Mouse (Mus musculus): ENCODE data around the gene Limd1. TPM values are rescaled to one million over a fixed set of nuclear protein-coding genes. Genes with fewer than 3 reads are reported as not detected.

The Limd1 gene
- polyA plus RNA-seq, 1 experiment from 2014 or later: 14.1 TPM

- H3K27me3 ChIP-seq (ENCODE audit: control insufficient read depth, insufficient read depth, low read length): no peaks in the 10 kb centered on the region
- H3K4me1 ChIP-seq (replicated peaks; ENCODE audit: control insufficient read depth, insufficient read depth, low read length): peaks cover 3% of the 10 kb centered on the region; the same call in 1 of the 2 replicates
- H3K4me3 ChIP-seq (replicated peaks; ENCODE audit: low read length): no peak overlapping the region
- peaks cover 24% of the 10 kb centered on the region for H3K36me3 ChIP-seq (replicated peaks; ENCODE audit: control insufficient read depth, insufficient read depth)
- H3K4me2 ChIP-seq (replicated peaks): no peak overlapping the region
- H3K27ac ChIP-seq: no peak overlapping the region
- WGBS: 91% methylated on average over 3 of the region's 3 CpGs
- DNase-seq (ENCODE audit: low spot score) (no peak), ATAC-seq (ENCODE audit: low FRiP score) (no peak)
- H3K9ac ChIP-seq: no peak overlapping the region
- H3K9me3 ChIP-seq (ENCODE audit: control insufficient read depth, low read length): no peaks in the 10 kb centered on the region
These were observed 42.2 kb downstream of the Limd1 start for GRCm38 (mm10) chr9:123520735-123521134.

DNA sequence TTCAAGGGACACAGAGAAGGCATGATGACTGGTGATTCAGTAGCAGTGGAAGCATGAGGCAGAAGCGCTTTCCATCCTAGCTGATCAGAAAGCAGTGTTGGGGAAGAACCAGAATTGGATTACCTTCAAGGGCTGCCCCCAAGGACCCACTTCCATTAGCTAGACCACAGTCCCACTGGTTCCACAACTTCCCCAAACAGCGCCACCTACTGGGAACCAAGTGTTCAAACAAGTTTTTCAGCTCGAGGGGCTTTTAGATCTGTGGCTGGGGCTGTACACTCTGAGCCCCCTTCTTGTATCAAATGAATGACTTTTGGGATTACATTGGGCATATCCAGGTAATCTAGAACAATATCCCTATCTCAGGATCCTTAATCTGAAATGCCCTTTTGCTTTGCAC lies 45.2 kb downstream of the Limd1 start:
- H3K4me2 ChIP-seq (replicated peaks): no peak overlapping the region
- no peaks in the 10 kb centered on the region for H3K27me3 ChIP-seq (ENCODE audit: control insufficient read depth, insufficient read depth, low read length)
- no peak overlapping the region for H3K27ac ChIP-seq
- DNase-seq (ENCODE audit: low spot score) (no peak), ATAC-seq (ENCODE audit: low FRiP score) (no peak)
- H3K9me3 ChIP-seq (ENCODE audit: control insufficient read depth, low read length): no peaks in the 10 kb centered on the region
- WGBS: 41% methylated on average over 3 of the region's 3 CpGs
- H3K4me1 ChIP-seq (replicated peaks; ENCODE audit: control insufficient read depth, insufficient read depth, low read length): peaks cover 11% of the 10 kb centered on the region
- no peak overlapping the region for H3K4me3 ChIP-seq (replicated peaks; ENCODE audit: low read length)
- H3K9ac ChIP-seq: no peak overlapping the region
- peaks cover 17% of the 10 kb centered on the region for H3K36me3 ChIP-seq (replicated peaks; ENCODE audit: control insufficient read depth, insufficient read depth)

- no peak overlapping the region for H3K9ac ChIP-seq
- H3K27ac ChIP-seq: no peak overlapping the region
- H3K27me3 ChIP-seq (ENCODE audit: control insufficient read depth, insufficient read depth, low read length): no peaks in the 10 kb centered on the region
- ATAC-seq (ENCODE audit: low FRiP score) (no peak), DNase-seq (ENCODE audit: low spot score) (peak; percentile 82)
- H3K9me3 ChIP-seq (ENCODE audit: control insufficient read depth, low read length): no peaks in the 10 kb centered on the region
- H3K4me3 ChIP-seq (replicated peaks; ENCODE audit: low read length): no peak overlapping the region
- H3K36me3 ChIP-seq (replicated peaks; ENCODE audit: control insufficient read depth, insufficient read depth): peaks cover 3% of the 10 kb centered on the region; the same call in 1 of the 2 replicates
- WGBS: 0% methylated on average over 1 of the region's 1 CpGs
- peaks cover 13% of the 10 kb centered on the region for H3K4me1 ChIP-seq (replicated peaks; ENCODE audit: control insufficient read depth, insufficient read depth, low read length)
- no peak overlapping the region for H3K4me2 ChIP-seq (replicated peaks)
These were observed 46.6 kb downstream of the Limd1 start for GRCm38 (mm10) chr9:123525095-123525494.

GRCm38 (mm10) chr9:123526502-123526901 lies 48.0 kb downstream of the Limd1 start:
- H3K4me3 ChIP-seq (replicated peaks; ENCODE audit: low read length): no peak overlapping the region
- WGBS: 75% methylated on average over 5 of the region's 5 CpGs
- no peaks in the 10 kb centered on the region for H3K9me3 ChIP-seq (ENCODE audit: control insufficient read depth, low read length)
- H3K27me3 ChIP-seq (ENCODE audit: control insufficient read depth, insufficient read depth, low read length): no peaks in the 10 kb centered on the region
- no peak overlapping the region for H3K27ac ChIP-seq
- DNase-seq (ENCODE audit: low spot score) (no peak), ATAC-seq (ENCODE audit: low FRiP score) (no peak)
- no peaks in the 10 kb centered on the region for H3K36me3 ChIP-seq (replicated peaks; ENCODE audit: control insufficient read depth, insufficient read depth)
- H3K4me2 ChIP-seq (replicated peaks): no peak overlapping the region
- H3K9ac ChIP-seq: no peak overlapping the region
- H3K4me1 ChIP-seq (replicated peaks; ENCODE audit: control insufficient read depth, insufficient read depth, low read length): peaks cover 25% of the 10 kb centered on the region

DNA sequence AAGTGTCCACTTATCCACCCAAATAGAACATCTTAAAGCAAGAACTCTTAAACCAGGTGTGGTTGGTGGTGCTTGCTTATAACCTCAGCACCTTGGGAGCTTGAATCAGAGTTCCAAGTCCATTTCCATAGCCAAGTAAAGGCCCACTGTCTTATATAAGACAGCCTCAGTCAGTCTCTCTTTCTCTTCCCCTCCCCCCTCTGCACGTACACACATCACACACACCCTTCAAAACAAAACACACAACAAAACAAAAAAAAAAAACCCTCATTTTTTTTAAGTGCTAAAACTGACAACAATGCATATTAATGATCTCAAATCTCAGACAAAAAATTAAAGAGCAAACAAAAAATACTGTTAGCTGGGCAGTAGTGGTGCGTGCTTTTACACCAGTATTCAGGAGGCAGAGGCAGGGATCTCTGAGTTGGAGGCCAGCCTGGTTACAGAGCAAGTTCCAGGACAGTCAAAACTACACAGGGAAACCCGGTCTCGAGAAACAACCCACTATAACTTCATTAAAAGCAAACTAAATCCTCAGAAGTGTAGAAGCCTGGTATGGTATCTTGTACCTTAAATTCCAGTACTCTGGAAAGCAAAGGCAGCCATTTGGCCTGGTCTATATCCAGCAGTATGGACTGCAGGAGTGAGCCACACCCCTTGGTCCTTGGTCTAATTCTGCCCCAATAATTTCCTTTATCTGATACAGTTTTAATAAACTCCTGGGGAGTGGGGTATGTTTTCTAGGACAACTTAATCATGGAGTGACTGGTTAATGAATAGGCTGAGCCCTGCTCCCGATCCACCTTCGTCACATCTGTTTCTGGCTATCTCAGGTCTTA lies 49.8 kb downstream of the Limd1 start:
- peak overlapping the region; percentile 91 for H3K27ac ChIP-seq
- H3K4me2 ChIP-seq (replicated peaks): peak overlapping the region; percentile 69
- DNase-seq (ENCODE audit: low spot score): peak; percentile 30
- H3K4me1 ChIP-seq (replicated peaks; ENCODE audit: control insufficient read depth, insufficient read depth, low read length): peaks cover 31% of the 10 kb centered on the region
- WGBS: 24% methylated on average over 6 of the region's 6 CpGs
- H3K9me3 ChIP-seq (ENCODE audit: control insufficient read depth, low read length): no peaks in the 10 kb centered on the region
- H3K4me3 ChIP-seq (replicated peaks; ENCODE audit: low read length): peak overlapping the region; percentile 87
- H3K27me3 ChIP-seq (ENCODE audit: control insufficient read depth, insufficient read depth, low read length): no peaks in the 10 kb centered on the region
- peak overlapping the region; percentile 66 for H3K9ac ChIP-seq
- no peak for ATAC-seq (ENCODE audit: low FRiP score)
- H3K36me3 ChIP-seq (replicated peaks; ENCODE audit: control insufficient read depth, insufficient read depth): no peaks in the 10 kb centered on the region

GRCm38 (mm10) chr9:123528926-123529295 lies 50.4 kb downstream of the Limd1 start:
- Histone ChIP-seq H3K9ac (peak overlapping the region; percentile 66), H3K27ac (peak overlapping the region; percentile 91), H3K36me3 (replicated peaks; ENCODE audit: control insufficient read depth, insufficient read depth) (no peaks in the 10 kb centered on the region), H3K9me3 (ENCODE audit: control insufficient read depth, low read length) (no peaks in the 10 kb centered on the region), H3K4me2 (replicated peaks) (peak overlapping the region; percentile 69), H3K27me3 (ENCODE audit: control insufficient read depth, insufficient read depth, low read length) (no peaks in the 10 kb centered on the region), H3K4me1 (replicated peaks; ENCODE audit: control insufficient read depth, insufficient read depth, low read length) (peaks cover 31% of the 10 kb centered on the region), H3K4me3 (replicated peaks; ENCODE audit: low read length) (peak overlapping the region; percentile 87)
- ATAC-seq (ENCODE audit: low FRiP score) (peak; percentile 22; the same call in 1 of the 2 replicates), DNase-seq (ENCODE audit: low spot score) (no peak)
- WGBS: under 1% methylated on average over 17 of the region's 17 CpGs

DNA sequence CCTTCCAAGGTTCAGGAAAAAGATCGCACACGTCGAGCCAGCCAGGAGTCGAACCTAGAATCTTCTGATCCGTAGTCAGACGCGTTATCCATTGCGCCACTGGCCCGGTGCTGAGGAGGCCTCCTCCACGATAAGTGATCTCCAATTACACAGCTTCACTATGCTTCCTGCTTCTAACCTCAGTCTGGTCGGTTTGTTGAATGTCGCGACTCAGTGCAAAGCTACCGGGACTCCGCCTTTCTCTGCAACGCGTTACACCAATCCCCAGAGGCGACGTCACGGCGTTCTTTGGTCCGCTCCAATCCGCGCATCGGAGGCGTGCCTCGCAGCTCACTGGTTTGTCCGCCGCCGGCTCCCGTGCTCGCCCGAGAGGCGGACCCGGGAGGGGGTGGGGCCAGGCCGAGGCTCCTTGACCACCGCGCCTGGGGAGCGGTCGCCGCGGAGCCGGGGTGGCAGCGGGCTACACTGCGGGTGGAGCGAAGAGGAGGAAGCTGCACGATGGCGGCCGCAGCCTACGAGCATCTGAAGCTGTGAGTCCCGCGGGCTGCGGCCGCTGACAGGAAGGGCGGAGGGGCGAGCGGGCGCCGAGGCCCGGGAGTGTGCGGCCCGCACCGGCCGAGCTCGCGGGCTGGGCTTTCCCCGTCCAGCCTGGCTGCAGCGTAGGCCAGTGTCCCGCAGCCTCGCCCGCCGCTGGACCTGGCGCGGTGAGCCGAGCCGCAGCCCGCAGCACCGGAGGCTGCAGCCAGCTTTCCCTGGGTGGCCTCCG lies 51.1 kb downstream of the Limd1 start, which contains the start of gene Sacm1l:
Sacm1l (plus strand) TSS at position 368 of the 766 bp plus-strand sequence.
- Histone ChIP-seq H3K36me3 (replicated peaks; ENCODE audit: control insufficient read depth, insufficient read depth) (no peaks in the 10 kb centered on the region), H3K27ac (peak within 1 kb of the TSS; percentile 91), H3K9me3 (ENCODE audit: control insufficient read depth, low read length) (no peaks in the 10 kb centered on the region), H3K4me3 (replicated peaks; ENCODE audit: low read length) (peak within 1 kb of the TSS; percentile 87), H3K4me2 (replicated peaks) (peak within 1 kb of the TSS; percentile 69), H3K9ac (peak within 1 kb of the TSS; percentile 98), H3K27me3 (ENCODE audit: control insufficient read depth, insufficient read depth, low read length) (no peaks in the 10 kb centered on the region), H3K4me1 (replicated peaks; ENCODE audit: control insufficient read depth, insufficient read depth, low read length) (peaks cover 31% of the 10 kb centered on the region)
- WGBS: under 1% methylated on average over 75 of the region's 79 CpGs
- ATAC-seq (ENCODE audit: low FRiP score) (peak; percentile 99), DNase-seq (ENCODE audit: low spot score) (peak; percentile 100)

GRCm38 (mm10) chr9:123530158-123530475 lies 51.6 kb downstream of the Limd1 start:
- peak overlapping the region; percentile 87 for H3K4me3 ChIP-seq (replicated peaks; ENCODE audit: low read length)
- peak overlapping the region; percentile 98 for H3K9ac ChIP-seq
- 0% methylated on average over 13 of the region's 13 CpGs for WGBS
- H3K36me3 ChIP-seq (replicated peaks; ENCODE audit: control insufficient read depth, insufficient read depth): no peaks in the 10 kb centered on the region
- H3K27me3 ChIP-seq (ENCODE audit: control insufficient read depth, insufficient read depth, low read length): no peaks in the 10 kb centered on the region
- peak overlapping the region; percentile 63 for H3K4me2 ChIP-seq (replicated peaks)
- H3K9me3 ChIP-seq (ENCODE audit: control insufficient read depth, low read length): no peaks in the 10 kb centered on the region
- DNase-seq (ENCODE audit: low spot score): no peak
- peaks cover 29% of the 10 kb centered on the region for H3K4me1 ChIP-seq (replicated peaks; ENCODE audit: control insufficient read depth, insufficient read depth, low read length)
- no peak for ATAC-seq (ENCODE audit: low FRiP score)
- peak overlapping the region; percentile 91 for H3K27ac ChIP-seq

DNA sequence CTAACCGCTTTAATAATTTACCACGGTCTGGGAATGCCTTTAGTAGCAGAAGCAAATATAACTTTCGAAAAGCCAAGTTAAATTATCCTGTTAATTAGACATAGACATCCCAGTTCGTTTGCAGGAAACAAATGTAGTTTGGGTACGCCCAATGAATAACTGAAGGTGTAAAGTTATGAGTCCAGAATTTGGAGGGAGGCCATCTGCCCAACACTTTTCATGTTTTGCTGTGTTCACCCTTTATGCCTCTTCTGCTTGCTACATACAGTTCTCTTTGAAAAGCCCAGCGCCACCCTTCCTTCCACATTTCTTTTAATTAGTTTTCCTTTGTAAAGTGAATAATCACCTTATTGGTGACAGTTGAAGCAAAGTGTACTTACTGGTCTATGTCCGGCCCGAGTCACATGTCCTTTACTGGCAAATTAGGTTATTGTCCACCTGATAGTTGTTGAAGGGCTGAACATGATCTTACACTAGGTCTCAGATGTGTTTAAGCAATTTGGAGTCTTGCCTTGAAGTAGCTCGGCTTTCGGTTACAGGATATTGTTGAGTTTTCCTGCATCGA lies 52.1 kb downstream of the Limd1 start:
- Histone ChIP-seq H3K27ac (peak overlapping the region; percentile 91; the same call in 1 of the 2 replicates), H3K27me3 (ENCODE audit: control insufficient read depth, insufficient read depth, low read length) (no peaks in the 10 kb centered on the region), H3K36me3 (replicated peaks; ENCODE audit: control insufficient read depth, insufficient read depth) (no peaks in the 10 kb centered on the region), H3K9me3 (ENCODE audit: control insufficient read depth, low read length) (no peaks in the 10 kb centered on the region), H3K4me3 (replicated peaks; ENCODE audit: low read length) (peak overlapping the region; percentile 87), H3K9ac (peak overlapping the region; percentile 98), H3K4me2 (replicated peaks) (peak overlapping the region; percentile 63), H3K4me1 (replicated peaks; ENCODE audit: control insufficient read depth, insufficient read depth, low read length) (peaks cover 29% of the 10 kb centered on the region)
- DNase-seq (ENCODE audit: low spot score) (no peak), ATAC-seq (ENCODE audit: low FRiP score) (no peak)
- WGBS: 46% methylated on average over 11 of the region's 11 CpGs

Data from hindbrain, embryonic 14.5 days (tissue).